Mouse (Mus musculus): Measurements from ENCODE around the gene Ldhc. TPM values are rescaled to one million over a fixed set of nuclear protein-coding genes. Genes with fewer than 3 reads are reported as not detected.

Ldhc gene
- polyA plus RNA-seq, 1 experiment from 2014 or later: 0.13 TPM

DNA sequence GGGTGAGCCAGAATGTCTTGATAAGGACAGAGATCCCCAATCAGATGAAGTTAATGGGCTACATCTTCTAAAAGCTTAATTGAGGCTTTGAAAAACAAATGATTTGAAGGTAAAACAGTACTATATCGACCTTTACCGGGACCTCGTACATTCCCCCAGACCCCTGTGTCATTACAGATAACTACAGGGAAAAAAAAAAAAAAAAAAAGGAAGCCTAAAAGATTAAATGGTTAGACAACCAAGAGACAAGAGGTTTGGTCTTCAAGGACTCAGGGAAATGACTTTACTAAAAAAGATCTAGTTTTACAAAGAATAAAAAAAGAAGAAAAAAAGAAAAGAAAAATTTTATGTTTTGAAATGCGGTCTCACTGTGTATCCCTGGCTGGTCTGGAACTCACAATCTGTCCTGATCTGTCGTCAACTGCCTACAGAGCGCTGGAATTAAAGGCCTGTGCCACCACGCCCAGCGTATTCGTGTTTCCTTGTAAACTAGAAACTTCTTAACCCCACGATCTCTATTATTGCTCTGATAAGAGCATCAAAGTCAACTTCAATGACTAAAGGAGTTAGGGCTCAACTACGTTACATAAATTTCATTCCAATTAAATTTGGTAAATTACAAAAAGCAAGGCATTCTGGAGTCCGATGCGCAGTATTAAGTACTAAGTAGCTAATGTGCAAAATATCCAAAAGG is 57.8 kb downstream of the Ldhc start:
- no peak for TF ChIP-seq CTCF (IDR thresholded peaks at IDR 0.05; ENCODE audit: low read depth)
- whole genome bisulfite sequencing: 10% methylated on average over 13 of the region's 13 CpGs
- peaks cover 17% of the 10 kb centered on the region; the same call in 1 of the 2 replicates for H3K36me3 ChIP-seq (ENCODE audit: insufficient read depth)
- peak overlapping the region; percentile 97 for H3K27ac ChIP-seq (ENCODE audit: low read depth)
- H3K4me1 ChIP-seq (ENCODE audit: insufficient read depth): peaks cover 17% of the 10 kb centered on the region
- ATAC-seq (ENCODE audit: insufficient read depth): no peak
- H3K4me2 ChIP-seq: peak overlapping the region; percentile 79
- peak overlapping the region; percentile 96 for H3K9ac ChIP-seq
- H3K4me3 ChIP-seq (ENCODE audit: low read depth, low read length): peak overlapping the region; percentile 86
- H3K9me3 ChIP-seq (ENCODE audit: low read depth, low read length): no peaks in the 10 kb centered on the region
- peak; percentile 61 for DNase-seq
- H3K27me3 ChIP-seq (ENCODE audit: insufficient read depth, low read length): no peaks in the 10 kb centered on the region

DNA sequence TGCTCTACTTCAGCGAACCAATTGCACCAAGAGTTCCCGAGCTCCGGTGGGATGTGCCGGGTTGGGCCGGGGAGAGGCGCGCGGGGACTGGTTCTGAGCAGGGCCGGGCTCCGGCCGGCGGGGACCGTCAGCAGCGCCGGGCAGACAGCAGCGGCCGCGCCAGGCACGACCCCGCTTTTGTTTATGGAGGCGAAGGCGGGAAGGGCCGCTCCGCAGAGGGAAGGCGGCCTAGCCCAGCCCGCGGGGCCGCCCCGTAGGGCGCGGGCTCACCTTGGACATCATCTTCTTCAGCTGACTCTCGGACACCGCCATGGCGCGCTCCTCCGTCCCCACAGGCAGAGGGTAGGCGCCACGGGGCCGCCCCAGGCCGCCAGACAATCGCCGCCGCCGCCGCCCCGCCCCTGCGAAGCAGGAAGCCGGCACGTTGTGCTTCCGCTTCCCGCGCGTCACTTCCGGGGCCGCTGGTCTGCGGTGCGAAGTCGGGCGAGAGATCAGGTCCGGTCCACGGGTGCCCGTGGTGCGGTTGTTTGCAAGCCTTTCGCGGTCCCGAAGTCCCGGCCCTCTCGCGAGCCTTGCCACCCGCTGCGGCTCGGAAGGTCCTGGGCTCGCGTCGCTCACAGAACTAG is 58.7 kb downstream of the Ldhc start, which contains the start of gene Tsg101:
Gene Tsg101, minus strand, starts transcription at position 419 of the 626 bp plus-strand sequence.
- H3K27ac ChIP-seq (ENCODE audit: low read depth): peak within 1 kb of the TSS; percentile 97
- ATAC-seq (ENCODE audit: insufficient read depth) (peak; percentile 96), DNase-seq (peak; percentile 96)
- H3K27me3 ChIP-seq (ENCODE audit: insufficient read depth, low read length): no peaks in the 10 kb centered on the region
- peaks cover 17% of the 10 kb centered on the region for H3K4me1 ChIP-seq (ENCODE audit: insufficient read depth)
- H3K36me3 ChIP-seq (ENCODE audit: insufficient read depth): peaks cover 16% of the 10 kb centered on the region; the same call in 1 of the 2 replicates
- no peak for TF ChIP-seq CTCF (IDR thresholded peaks at IDR 0.05; ENCODE audit: low read depth)
- H3K9me3 ChIP-seq (ENCODE audit: low read depth, low read length): no peaks in the 10 kb centered on the region
- H3K4me3 ChIP-seq (ENCODE audit: low read depth, low read length): peak within 1 kb of the TSS; percentile 86
- WGBS: under 1% methylated on average over 67 of the region's 75 CpGs
- H3K9ac ChIP-seq: peak within 1 kb of the TSS; percentile 96
- peak within 1 kb of the TSS; percentile 79 for H3K4me2 ChIP-seq

DNA sequence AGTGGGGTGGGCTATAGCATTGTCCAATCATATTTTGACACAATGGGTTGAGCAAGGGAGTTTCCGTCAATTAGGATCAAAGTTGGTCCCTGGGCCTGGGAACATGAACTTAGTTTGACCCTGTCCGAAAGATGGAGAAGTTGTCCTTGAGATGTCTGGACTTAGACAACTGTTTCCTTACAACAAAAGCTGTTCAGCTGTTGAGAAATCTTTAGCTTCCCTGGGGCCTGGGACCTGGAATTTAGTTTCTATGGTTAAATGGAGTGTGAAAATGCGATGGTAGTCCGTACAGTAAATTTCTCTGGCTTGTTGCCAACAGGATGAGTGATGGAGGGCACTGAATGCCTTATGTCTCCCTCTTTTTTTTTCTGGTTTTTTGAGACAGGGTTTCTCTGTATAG is 61.1 kb downstream of the Ldhc start:
- Histone ChIP-seq H3K9ac (no peak overlapping the region), H3K4me1 (ENCODE audit: insufficient read depth) (peaks cover 17% of the 10 kb centered on the region), H3K4me3 (ENCODE audit: low read depth, low read length) (no peak overlapping the region), H3K9me3 (ENCODE audit: low read depth, low read length) (no peaks in the 10 kb centered on the region), H3K27ac (ENCODE audit: low read depth) (no peak overlapping the region), H3K4me2 (no peak overlapping the region), H3K27me3 (ENCODE audit: insufficient read depth, low read length) (no peaks in the 10 kb centered on the region), H3K36me3 (ENCODE audit: insufficient read depth) (peaks cover 7% of the 10 kb centered on the region; the same call in 1 of the 2 replicates)
- no peak for TF ChIP-seq CTCF (IDR thresholded peaks at IDR 0.05; ENCODE audit: low read depth)
- ATAC-seq (ENCODE audit: insufficient read depth) (no peak; the same call in 1 of the 2 replicates), DNase-seq (peak; percentile 70)
- 36% methylated on average over 4 of the region's 4 CpGs for WGBS

Other genes starting within 250 kb of the Ldhc start
- gene Sergef, start 221.4 kb upstream of the Ldhc start, polyA plus RNA-seq (2014; fragmentation: Nextera tagmentation; extraction: Ambion mirVana): 10.6 and 12.7 TPM in 2 replicates
- 0.54 TPM in 1 of 2 replicates, not detected in the other for gene Tph1, start 188.7 kb upstream of the Ldhc start, polyA plus RNA-seq (2014; fragmentation: Nextera tagmentation; extraction: Ambion mirVana)
- gene Saal1, start 150.5 kb upstream of the Ldhc start, polyA plus RNA-seq (2014; fragmentation: Nextera tagmentation; extraction: Ambion mirVana): 35.8 and 38.6 TPM in 2 replicates
- gene Saa3, start 145.5 kb upstream of the Ldhc start, polyA plus RNA-seq (2014; fragmentation: Nextera tagmentation; extraction: Ambion mirVana): 0.08 TPM in 1 of 2 replicates, not detected in the other
- gene Saa4, start 128.6 kb upstream of the Ldhc start, polyA plus RNA-seq (2014; fragmentation: Nextera tagmentation; extraction: Ambion mirVana): not detected in 2 replicates
- gene Saa1, start 118.2 kb upstream of the Ldhc start, polyA plus RNA-seq (2014; fragmentation: Nextera tagmentation; extraction: Ambion mirVana): not detected in 2 replicates
- gene Saa2, start 109.4 kb upstream of the Ldhc start, polyA plus RNA-seq (2014; fragmentation: Nextera tagmentation; extraction: Ambion mirVana): not detected in 2 replicates
- 19.2 and 24.5 TPM in 2 replicates for gene Hps5, start 65.1 kb upstream of the Ldhc start, polyA plus RNA-seq (2014; fragmentation: Nextera tagmentation; extraction: Ambion mirVana)
- gene Gtf2h1, start 65.1 kb upstream of the Ldhc start, polyA plus RNA-seq (2014; fragmentation: Nextera tagmentation; extraction: Ambion mirVana): 41.7 and 47.1 TPM in 2 replicates
- gene Ldha, start 19.7 kb upstream of the Ldhc start, polyA plus RNA-seq (2014; fragmentation: Nextera tagmentation; extraction: Ambion mirVana): 1,903 and 1,950 TPM in 2 replicates
- 176 and 180 TPM in 2 replicates for gene Tsg101, start 58.8 kb downstream of the Ldhc start, polyA plus RNA-seq (2014; fragmentation: Nextera tagmentation; extraction: Ambion mirVana)
- 14.9 TPM in 2 replicates for gene Uevld, start 97.3 kb downstream of the Ldhc start, polyA plus RNA-seq (2014; fragmentation: Nextera tagmentation; extraction: Ambion mirVana)
- gene Gm9999, start 122.4 kb downstream of the Ldhc start, polyA plus RNA-seq (2014; fragmentation: Nextera tagmentation; extraction: Ambion mirVana): not detected in 2 replicates
- 23.6 and 23.8 TPM in 2 replicates for gene Spty2d1, start 147.2 kb downstream of the Ldhc start, polyA plus RNA-seq (2014; fragmentation: Nextera tagmentation; extraction: Ambion mirVana)
- 31.9 and 32.1 TPM in 2 replicates for gene Tmem86a, start 189.4 kb downstream of the Ldhc start, polyA plus RNA-seq (2014; fragmentation: Nextera tagmentation; extraction: Ambion mirVana)